Mouse (Mus musculus) heart, embryonic 13.5 days (tissue): ENCODE measurements around the gene Fabp3. TPM values are rescaled to one million over a fixed set of nuclear protein-coding genes. Genes with fewer than 3 reads are reported as not detected.

Source experiments
- ATAC-seq: fragments of 200-750 bp; cut with Nextera tagmentation; 2 replicates; pipeline ENCODE4 v1.8.0; 2017; ENCODE audit warnings: moderate TSS enrichment; ENCODE audit not compliant: insufficient number of reproducible peaks, low FRiP score, low TSS enrichment; ENCODE audit errors: extremely low read depth
- H3K27ac ChIP-seq: fragments of 300-500 bp; sonication (generic); replicated peaks from 2 replicates; pipeline ENCODE4 v1.5.1; 2015; ENCODE audit warnings: moderate library complexity, mild to moderate bottlenecking, inconsistent platforms
- H3K27me3 ChIP-seq: fragments of 300-500 bp; sonication (generic); replicated peaks from 2 replicates; pipeline ENCODE4 v1.6.1; 2015; ENCODE audit warnings: mild to moderate bottlenecking, inconsistent platforms
- H3K36me3 ChIP-seq: fragments of 300-500 bp; sonication (generic); 2 replicates; pipeline ENCODE4 v1.6.1; 2015; ENCODE audit warnings: mild to moderate bottlenecking, inconsistent platforms
- H3K4me1 ChIP-seq: fragments of 300-500 bp; sonication (generic); 2 replicates; pipeline ENCODE4 v1.6.1; 2015; ENCODE audit warnings: inconsistent platforms
- H3K4me2 ChIP-seq: fragments of 300-500 bp; sonication (generic); 2 replicates; pipeline ENCODE4 v1.6.1; 2015; ENCODE audit warnings: inconsistent platforms, mild to moderate bottlenecking, moderate library complexity
- H3K4me3 ChIP-seq: fragments of 300-500 bp; sonication (generic); 2 replicates; pipeline ENCODE4 v1.5.1; 2015; ENCODE audit warnings: moderate library complexity, mild to moderate bottlenecking, inconsistent platforms
- H3K9ac ChIP-seq: fragments of 300-500 bp; sonication (generic); 2 replicates; pipeline ENCODE4 v1.6.1; 2015; ENCODE audit warnings: inconsistent platforms, mild to moderate bottlenecking, moderate library complexity
- H3K9me3 ChIP-seq: fragments of 300-500 bp; sonication (generic); 2 replicates; pipeline ENCODE4 v1.6.1; 2016; ENCODE audit warnings: inconsistent platforms
- WGBS: fragments of 180-500 bp; shearing (Covaris S2); methylation state at CpG from one replicate; pipeline ENCODE4 v1.1.7; 2015; ENCODE audit warnings: mixed read lengths; 5-methylcytosine and 5-hydroxymethylcytosine counted together
- polyA plus RNA-seq: library from polyadenylated mRNA; unstranded; fragments of >200 nt; fragmentation: Nextera tagmentation; extraction: Ambion mirVana; gene quantifications from 2 replicates; pipeline ENCODE4 v1.2.1, GENCODE M21; 2015

Fabp3 gene
- polyA plus RNA-seq, 1 experiment from 2014 or later = 961 TPM

GRCm38 (mm10) chr4:130335867-130336266 is 27.5 kb downstream of the Fabp3 start:
- no peaks in the 10 kb centered on the region for H3K9me3 ChIP-seq
- no peaks in the 10 kb centered on the region for H3K4me1 ChIP-seq
- no peak overlapping the region for H3K27ac ChIP-seq
- ATAC-seq = no peak
- H3K4me2 ChIP-seq = no peak overlapping the region
- 83% methylated on average over 5 of the region's 5 CpGs for WGBS
- no peak overlapping the region for H3K4me3 ChIP-seq
- no peak overlapping the region for H3K9ac ChIP-seq
- H3K27me3 ChIP-seq = no peaks in the 10 kb centered on the region
- peaks cover 72% of the 10 kb centered on the region for H3K36me3 ChIP-seq

- 26% methylated on average over 4 of the region's 4 CpGs for WGBS
- Histone ChIP-seq H3K9me3 (no peaks in the 10 kb centered on the region), H3K9ac (no peak overlapping the region), H3K27me3 (no peaks in the 10 kb centered on the region), H3K4me2 (no peak overlapping the region), H3K36me3 (peaks cover 50% of the 10 kb centered on the region), H3K4me3 (no peak overlapping the region), H3K4me1 (no peaks in the 10 kb centered on the region; the same call in 1 of the 2 replicates), H3K27ac (no peak overlapping the region)
- no peak for ATAC-seq
Observed at GRCm38 (mm10) chr4:130341691-130342090, 33.3 kb downstream of the Fabp3 start.

GRCm38 (mm10) chr4:130349666-130350065 is 41.3 kb downstream of the Fabp3 start:
- Histone ChIP-seq H3K4me3 (no peak overlapping the region), H3K36me3 (peaks cover 84% of the 10 kb centered on the region)
- ATAC-seq = no peak

GRCm38 (mm10) chr4:130350690-130351422 is 42.5 kb downstream of the Fabp3 start:
- no peak overlapping the region for H3K27ac ChIP-seq
- no peak overlapping the region for H3K4me3 ChIP-seq
- ATAC-seq = no peak
- no peak overlapping the region for H3K9ac ChIP-seq
- H3K9me3 ChIP-seq = no peaks in the 10 kb centered on the region
- H3K4me2 ChIP-seq = no peak overlapping the region
- WGBS = 80% methylated on average over 16 of the region's 16 CpGs
- H3K27me3 ChIP-seq = no peaks in the 10 kb centered on the region
- H3K4me1 ChIP-seq = no peaks in the 10 kb centered on the region; the same call in 1 of the 2 replicates
- peaks cover 80% of the 10 kb centered on the region for H3K36me3 ChIP-seq

More at GRCm38 (mm10) chr4:130349666-130350065, 41.3 kb downstream of the Fabp3 start:
- Histone ChIP-seq H3K9ac (no peak overlapping the region), H3K4me2 (no peak overlapping the region), H3K27me3 (no peaks in the 10 kb centered on the region), H3K9me3 (no peaks in the 10 kb centered on the region), H3K27ac (no peak overlapping the region), H3K4me1 (no peaks in the 10 kb centered on the region; the same call in 1 of the 2 replicates)
- 91% methylated on average over 6 of the region's 6 CpGs for WGBS

GRCm38 (mm10) chr4:130352588-130352987 is 44.2 kb downstream of the Fabp3 start:
- H3K27me3 ChIP-seq = no peaks in the 10 kb centered on the region
- H3K27ac ChIP-seq = no peak overlapping the region
- H3K9ac ChIP-seq = no peak overlapping the region
- no peaks in the 10 kb centered on the region for H3K4me1 ChIP-seq
- H3K4me3 ChIP-seq = no peak overlapping the region
- H3K9me3 ChIP-seq = no peaks in the 10 kb centered on the region
- 86% methylated on average over 7 of the region's 7 CpGs for WGBS
- H3K4me2 ChIP-seq = no peak overlapping the region
- H3K36me3 ChIP-seq = peaks cover 79% of the 10 kb centered on the region
- ATAC-seq = no peak

GRCm38 (mm10) chr4:130357946-130358345 is 49.6 kb downstream of the Fabp3 start:
- ATAC-seq = no peak
- no peak overlapping the region for H3K9ac ChIP-seq
- H3K36me3 ChIP-seq = peaks cover 33% of the 10 kb centered on the region
- H3K4me1 ChIP-seq = peaks cover 21% of the 10 kb centered on the region
- H3K27me3 ChIP-seq = no peaks in the 10 kb centered on the region
- no peak overlapping the region for H3K4me2 ChIP-seq
- no peaks in the 10 kb centered on the region for H3K9me3 ChIP-seq
- no peak overlapping the region for H3K4me3 ChIP-seq
- H3K27ac ChIP-seq = no peak overlapping the region

- under 1% methylated on average over 49 of the region's 49 CpGs for WGBS
Observed at GRCm38 (mm10) chr4:130359486-130360237, 51.3 kb downstream of the Fabp3 start, which contains the start of the genes Zcchc17 and Snrnp40. TSS of gene Zcchc17 (minus strand) at chr4:130359943. TSS of gene Snrnp40 (plus strand) at chr4:130360132.

GRCm38 (mm10) chr4:130360238-130360590 is 51.8 kb downstream of the Fabp3 start:
- H3K4me2 ChIP-seq = peak overlapping the region; percentile 83
- WGBS = 0% methylated on average over 19 of the region's 19 CpGs
- H3K36me3 ChIP-seq = peaks cover 39% of the 10 kb centered on the region
- H3K4me1 ChIP-seq = peaks cover 21% of the 10 kb centered on the region
- H3K9ac ChIP-seq = peak overlapping the region; percentile 97
- H3K27ac ChIP-seq = peak overlapping the region; percentile 86
- H3K27me3 ChIP-seq = no peaks in the 10 kb centered on the region
- ATAC-seq = no peak
- peak overlapping the region; percentile 92 for H3K4me3 ChIP-seq
- H3K9me3 ChIP-seq = no peaks in the 10 kb centered on the region

More at GRCm38 (mm10) chr4:130359486-130360237, 51.3 kb downstream of the Fabp3 start, which contains the start of the genes Zcchc17 and Snrnp40:
- peak within 1 kb of the TSS; percentile 83 for H3K4me2 ChIP-seq
- peaks cover 33% of the 10 kb centered on the region for H3K36me3 ChIP-seq
- no peaks in the 10 kb centered on the region for H3K27me3 ChIP-seq
- ATAC-seq = peak; percentile 99
- peak within 1 kb of the TSS; percentile 97 for H3K9ac ChIP-seq
- peak within 1 kb of the TSS; percentile 92 for H3K4me3 ChIP-seq
- H3K9me3 ChIP-seq = no peaks in the 10 kb centered on the region
- H3K4me1 ChIP-seq = peaks cover 21% of the 10 kb centered on the region
- peak within 1 kb of the TSS; percentile 86 for H3K27ac ChIP-seq

Other genes starting within 250 kb of the Fabp3 start
- 53.6 and 57.9 TPM in 2 replicates for gene Pef1, start 206.0 kb upstream of the Fabp3 start, polyA plus RNA-seq
- 0.32 TPM in 1 of 2 replicates, not detected in the other for gene Hcrtr1, start 169.2 kb upstream of the Fabp3 start, polyA plus RNA-seq
- gene Tinagl1, start 133.5 kb upstream of the Fabp3 start, polyA plus RNA-seq = 47.4 and 53.0 TPM in 2 replicates
- gene Gm853, start 86.2 kb upstream of the Fabp3 start, polyA plus RNA-seq = not detected in 2 replicates
- 10.9 and 11.3 TPM in 2 replicates for gene Serinc2, start 29.4 kb upstream of the Fabp3 start, polyA plus RNA-seq
- 0.75 and 1.2 TPM in 2 replicates for gene Gm10570, start 79 bp downstream of the Fabp3 start, polyA plus RNA-seq
- gene Zcchc17, start 51.3 kb downstream of the Fabp3 start, polyA plus RNA-seq = 48.1 and 50.7 TPM in 2 replicates
- 82.6 and 84.8 TPM in 2 replicates for gene Snrnp40, start 51.5 kb downstream of the Fabp3 start, polyA plus RNA-seq